Mouse (Mus musculus) intestine, embryonic 14.5 days (tissue): ENCODE data around the gene Galnt10. TPM values are rescaled to one million over a fixed set of nuclear protein-coding genes. Genes with fewer than 3 reads are reported as not detected.

Experiments
- ATAC-seq: fragments of 200-750 bp; cut with Nextera tagmentation; replicated peaks from 2 replicates; pipeline ENCODE4 v1.8.0; 2017; ENCODE audit warnings: low read depth, moderate number of reproducible peaks, moderate TSS enrichment, moderate library complexity; ENCODE audit not compliant: low FRiP score, low TSS enrichment
- DNase-seq: peaks from one replicate; pipeline ENCODE4 v3.0.0-alpha.2; 2018; ENCODE audit warnings: low spot score
- H3K27ac ChIP-seq: fragments of 300-500 bp; sonication (generic); 2 replicates; pipeline ENCODE4 v1.5.1; 2014; ENCODE audit warnings: low read depth, mild to moderate bottlenecking, control low read depth
- H3K27me3 ChIP-seq: fragments of 300-500 bp; sonication (generic); replicated peaks from 2 replicates; pipeline ENCODE4 v1.6.1; 2014; ENCODE audit warnings: low read length, control low read depth; ENCODE audit not compliant: control insufficient read depth, insufficient read depth
- H3K36me3 ChIP-seq: fragments of 300-500 bp; sonication (generic); 2 replicates; pipeline ENCODE4 v1.6.1; 2014; ENCODE audit warnings: low read length, control low read depth; ENCODE audit not compliant: control insufficient read depth, insufficient read depth
- H3K4me1 ChIP-seq: fragments of 300-500 bp; sonication (generic); replicated peaks from 2 replicates; pipeline ENCODE4 v1.6.1; 2014; ENCODE audit warnings: low read length, control low read depth, mixed read lengths; ENCODE audit not compliant: control insufficient read depth, insufficient read depth
- H3K4me2 ChIP-seq: fragments of 300-500 bp; sonication (generic); 2 replicates; pipeline ENCODE4 v1.6.1; 2014; ENCODE audit warnings: low read length
- H3K4me3 ChIP-seq: fragments of 300-500 bp; sonication (generic); 2 replicates; pipeline ENCODE4 v1.5.1; 2014; ENCODE audit warnings: low read depth, low read length, control low read depth, mixed read lengths
- H3K9ac ChIP-seq: fragments of 300-500 bp; sonication (generic); 2 replicates; pipeline ENCODE4 v1.6.1; 2014; ENCODE audit warnings: mild to moderate bottlenecking, low read length
- H3K9me3 ChIP-seq: fragments of 300-500 bp; sonication (generic); 2 replicates; pipeline ENCODE4 v1.6.1; 2016; ENCODE audit warnings: low read length, control low read depth; ENCODE audit not compliant: control insufficient read depth
- WGBS: fragments of 180-500 bp; shearing (Covaris S2); extraction: QIAGEN DNeasy Blood & Tissue Kit; methylation state at CpG from one replicate; pipeline ENCODE4 v1.1.7; 2014; 5-methylcytosine and 5-hydroxymethylcytosine counted together
- polyA plus RNA-seq: library from polyadenylated mRNA; unstranded; fragments of >200 nt; fragmentation: Nextera tagmentation; extraction: Ambion mirVana; gene quantifications from 2 replicates; pipeline ENCODE4 v1.2.1, GENCODE M21; 2014

Gene Galnt10
- polyA plus RNA-seq, 1 experiment from 2014 or later = 12.5 TPM

DNA sequence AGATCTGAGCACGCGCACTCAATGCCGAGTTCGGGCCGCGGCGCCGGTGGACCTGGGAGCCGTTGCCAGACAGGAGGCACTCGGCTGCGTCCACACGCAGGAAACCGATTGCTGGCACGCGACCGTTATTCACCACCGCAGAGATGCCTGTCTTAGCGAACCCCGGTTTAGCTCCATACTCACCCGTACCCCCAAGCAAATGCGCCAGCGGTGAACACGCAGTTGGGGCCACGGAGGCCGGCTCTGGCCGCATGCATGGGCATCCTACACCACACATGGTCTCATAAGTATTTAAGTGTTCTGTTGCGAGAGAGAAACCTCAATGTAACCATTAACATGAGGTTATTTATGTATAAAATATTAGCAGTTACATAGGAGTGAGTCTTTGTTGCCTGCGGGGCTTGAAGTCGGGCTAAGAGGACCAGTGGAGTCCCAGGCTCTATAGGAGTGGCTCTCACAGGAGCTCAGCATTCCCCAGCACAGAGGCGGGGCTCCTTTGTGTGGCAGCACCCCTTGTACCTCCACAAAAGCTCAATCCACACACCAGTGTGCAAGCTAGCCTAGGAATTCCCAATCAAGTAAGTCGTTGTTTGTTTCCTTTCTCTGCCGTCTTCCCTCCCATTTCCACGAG, 182.8 kb downstream of the Galnt10 start:
- peak overlapping the region; percentile 35; the same call in 1 of the 2 replicates for H3K27ac ChIP-seq
- peak; percentile 79 for DNase-seq
- 5% methylated on average over 33 of the region's 33 CpGs for WGBS
- peaks cover 28% of the 10 kb centered on the region for H3K4me1 ChIP-seq
- no peaks in the 10 kb centered on the region for H3K36me3 ChIP-seq
- no peaks in the 10 kb centered on the region for H3K9me3 ChIP-seq
- H3K27me3 ChIP-seq = peaks cover 50% of the 10 kb centered on the region
- H3K9ac ChIP-seq = peak overlapping the region; percentile 50; the same call in 1 of the 2 replicates
- H3K4me3 ChIP-seq = peak overlapping the region; percentile 56
- peak overlapping the region; percentile 74 for H3K4me2 ChIP-seq
- no peak for ATAC-seq

DNA sequence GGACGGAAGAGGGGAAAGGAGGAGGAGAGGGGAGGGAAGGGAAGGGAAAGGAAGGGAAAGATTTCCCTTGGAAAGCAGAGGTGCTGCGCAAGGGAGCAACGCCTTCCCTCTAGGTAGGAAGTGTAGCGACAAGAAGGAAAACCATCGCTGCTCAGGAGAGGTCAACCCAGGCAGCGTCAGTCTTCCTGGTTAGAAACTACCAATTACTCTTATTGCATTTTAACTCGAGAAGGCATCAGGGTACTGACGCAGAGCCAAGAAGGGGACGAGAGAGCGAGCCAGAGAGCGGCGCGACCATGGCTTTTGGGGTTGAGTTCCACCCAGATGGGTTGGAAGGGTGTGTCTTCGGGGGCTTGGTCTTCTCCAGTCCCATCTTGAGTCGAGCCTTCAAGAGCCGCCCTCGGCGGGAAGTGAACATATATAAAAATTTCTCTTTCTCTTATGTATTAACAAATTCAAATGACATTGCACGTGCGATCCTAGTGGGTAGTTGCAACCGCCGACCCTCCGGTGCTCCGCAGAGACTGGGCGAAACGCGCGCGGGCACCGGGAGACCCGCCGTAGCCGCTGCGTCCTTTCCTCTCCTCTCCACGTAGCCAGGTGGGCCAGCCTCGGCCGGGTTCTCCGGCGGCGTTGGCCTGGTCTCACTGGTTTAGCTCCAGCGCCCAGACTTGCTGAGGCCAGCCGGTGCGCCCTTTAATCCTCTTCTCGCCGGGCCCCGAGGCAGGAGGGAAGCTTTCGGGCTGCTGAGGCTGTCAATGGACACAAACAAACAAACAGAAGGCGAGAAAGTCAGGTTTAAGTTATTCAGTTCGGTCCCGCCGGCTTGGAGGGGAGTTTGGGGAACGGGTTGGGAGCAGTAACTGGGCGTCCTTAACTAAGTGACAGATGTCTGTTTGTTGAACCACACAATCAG, 184.0 kb downstream of the Galnt10 start:
- WGBS = 7% methylated on average over 53 of the region's 53 CpGs
- Histone ChIP-seq H3K9ac (peak overlapping the region; percentile 69), H3K36me3 (no peaks in the 10 kb centered on the region), H3K4me3 (peak overlapping the region; percentile 56), H3K4me2 (peak overlapping the region; percentile 74), H3K9me3 (no peaks in the 10 kb centered on the region), H3K27ac (peak overlapping the region; percentile 80), H3K27me3 (peaks cover 55% of the 10 kb centered on the region), H3K4me1 (peaks cover 27% of the 10 kb centered on the region)
- no peak for ATAC-seq
- DNase-seq = peak; percentile 82

DNA sequence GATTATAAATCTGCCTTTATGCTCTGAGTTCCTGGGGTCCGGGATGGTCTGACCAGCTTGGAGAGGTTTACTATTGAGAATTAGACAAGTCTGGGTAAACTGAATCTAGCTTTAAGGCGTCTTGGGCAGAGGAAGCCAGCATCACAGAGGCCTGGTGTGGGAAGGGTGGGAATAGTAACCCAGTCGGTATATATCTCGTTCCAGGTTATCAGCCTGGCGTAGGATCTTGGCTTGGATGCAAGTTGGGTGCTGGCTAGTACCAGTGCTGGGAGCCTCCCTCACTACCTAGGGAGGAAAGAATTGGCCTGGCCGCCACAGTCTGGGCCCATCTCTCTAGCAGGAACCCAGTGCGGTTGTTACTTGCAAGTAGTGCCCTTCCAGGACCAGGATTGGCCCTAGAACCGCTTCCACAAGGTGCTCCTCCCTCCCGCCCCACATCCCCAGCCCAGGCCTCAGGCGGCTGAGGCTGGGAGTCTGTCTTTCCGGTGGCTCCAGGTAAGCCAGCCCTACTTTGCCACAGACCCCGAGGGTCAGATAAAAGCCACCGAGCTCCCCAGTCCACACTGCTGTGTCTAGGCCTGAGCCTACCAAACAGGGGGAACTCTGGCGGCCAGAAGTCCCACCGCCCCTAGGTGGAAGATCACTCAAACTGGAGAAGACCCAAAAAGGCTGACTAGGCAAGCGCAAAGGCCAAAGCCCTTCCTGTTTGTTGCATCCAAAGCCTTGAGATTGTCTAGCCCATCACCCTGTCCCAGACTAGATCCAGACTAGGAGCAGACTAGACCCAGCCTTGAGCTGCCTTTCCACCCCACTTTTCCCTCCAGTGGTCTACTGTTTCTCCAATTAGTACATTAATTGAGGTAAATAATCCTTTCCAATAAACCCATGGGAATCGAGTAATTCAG, 184.9 kb downstream of the Galnt10 start:
- peak overlapping the region; percentile 74 for H3K4me2 ChIP-seq
- DNase-seq (peak; percentile 82), ATAC-seq (no peak)
- H3K9ac ChIP-seq = peak overlapping the region; percentile 69
- peaks cover 56% of the 10 kb centered on the region for H3K27me3 ChIP-seq
- H3K27ac ChIP-seq = peak overlapping the region; percentile 80
- H3K4me3 ChIP-seq = peak overlapping the region; percentile 56
- no peaks in the 10 kb centered on the region for H3K9me3 ChIP-seq
- WGBS = 29% methylated on average over 17 of the region's 17 CpGs
- no peaks in the 10 kb centered on the region for H3K36me3 ChIP-seq
- peaks cover 31% of the 10 kb centered on the region for H3K4me1 ChIP-seq

- H3K4me3 ChIP-seq = peak overlapping the region; percentile 56
- H3K9ac ChIP-seq = peak overlapping the region; percentile 69
- ATAC-seq = no peak
- no peaks in the 10 kb centered on the region for H3K36me3 ChIP-seq
- peaks cover 67% of the 10 kb centered on the region for H3K27me3 ChIP-seq
- no peaks in the 10 kb centered on the region for H3K9me3 ChIP-seq
- peaks cover 31% of the 10 kb centered on the region for H3K4me1 ChIP-seq
- H3K4me2 ChIP-seq = peak overlapping the region; percentile 74
- H3K27ac ChIP-seq = peak overlapping the region; percentile 80
- WGBS = 11% methylated on average over 31 of the region's 31 CpGs
- DNase-seq = peak; percentile 81
These were observed 186.1 kb downstream of the Galnt10 start for GRCm38 (mm10) chr11:57831281-57831781.

GRCm38 (mm10) chr11:57831861-57832260, 186.6 kb downstream of the Galnt10 start:
- Histone ChIP-seq H3K4me2 (peak overlapping the region; percentile 74), H3K27ac (peak overlapping the region; percentile 80), H3K9me3 (no peaks in the 10 kb centered on the region), H3K4me1 (peaks cover 34% of the 10 kb centered on the region), H3K4me3 (peak overlapping the region; percentile 56), H3K27me3 (peaks cover 63% of the 10 kb centered on the region), H3K36me3 (no peaks in the 10 kb centered on the region), H3K9ac (peak overlapping the region; percentile 69)
- ATAC-seq (peak; percentile 71), DNase-seq (no peak)
- WGBS = 29% methylated on average over 16 of the region's 16 CpGs

DNA sequence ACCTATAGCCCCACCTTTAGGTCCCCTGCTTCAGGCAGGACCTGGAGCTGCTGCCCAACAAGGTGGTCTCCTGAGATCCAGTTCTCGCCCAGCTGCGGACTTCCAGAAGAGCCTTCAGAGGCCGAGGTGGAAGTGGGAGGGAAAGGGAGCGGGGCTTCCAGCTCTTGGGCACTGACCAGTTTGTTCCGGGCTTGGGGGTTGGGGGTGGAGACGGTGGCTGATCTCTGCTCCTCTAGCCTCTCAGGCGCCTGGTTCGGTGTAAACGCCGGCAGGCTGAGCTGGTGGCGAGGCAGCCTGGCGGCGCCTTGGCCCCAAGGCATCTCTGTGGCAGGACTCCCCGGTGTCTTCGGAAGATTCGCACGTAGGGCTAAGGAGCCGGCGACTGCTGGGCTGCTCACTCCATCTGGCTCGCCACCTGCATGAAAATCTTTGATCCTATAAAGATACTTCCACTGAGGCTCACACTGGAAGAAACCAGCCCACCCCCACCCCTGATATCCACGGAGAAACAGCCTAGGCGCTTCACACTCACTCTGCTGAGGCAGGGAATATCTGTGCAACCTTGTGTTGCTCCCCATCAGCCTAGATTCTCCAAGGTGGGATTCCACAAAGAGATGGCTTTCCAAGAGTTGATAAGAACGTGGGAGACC, 187.4 kb downstream of the Galnt10 start, which contains the start of gene Hand1:
Gene Hand1, minus strand, starts transcription at position 267 of the 650 bp plus-strand sequence.
- Histone ChIP-seq H3K27ac (peak within 1 kb of the TSS; percentile 80), H3K4me1 (peaks cover 33% of the 10 kb centered on the region), H3K4me3 (peak within 1 kb of the TSS; percentile 56), H3K36me3 (no peaks in the 10 kb centered on the region), H3K27me3 (peaks cover 59% of the 10 kb centered on the region), H3K9me3 (no peaks in the 10 kb centered on the region), H3K4me2 (peak within 1 kb of the TSS; percentile 74), H3K9ac (peak within 1 kb of the TSS; percentile 69)
- ATAC-seq (no peak), DNase-seq (peak; percentile 73)
- WGBS = 16% methylated on average over 23 of the region's 23 CpGs

GRCm38 (mm10) chr11:57833296-57833977, 188.2 kb downstream of the Galnt10 start:
- Histone ChIP-seq H3K36me3 (no peaks in the 10 kb centered on the region), H3K9ac (peak overlapping the region; percentile 31), H3K9me3 (no peaks in the 10 kb centered on the region), H3K4me3 (peak overlapping the region; percentile 34), H3K4me1 (peaks cover 35% of the 10 kb centered on the region), H3K4me2 (peak overlapping the region; percentile 74), H3K27me3 (peaks cover 54% of the 10 kb centered on the region), H3K27ac (peak overlapping the region; percentile 80)
- WGBS = 11% methylated on average over 30 of the region's 30 CpGs
- peak; percentile 77 for DNase-seq
- ATAC-seq = no peak
